Mouse (Mus musculus) adrenal gland, adult 2 months (tissue): ENCODE data around the gene Kdm2b. TPM values are rescaled to one million over a fixed set of nuclear protein-coding genes. Genes with fewer than 3 reads are reported as not detected.
"Not testable (repeated sequence)": the region's sequence is repeated elsewhere in the genome, so short reads cannot be mapped to it uniquely, and the experiment has no call there.

Source experiments
- DNase-seq: peaks from one replicate; pipeline ENCODE4 v3.0.0; 2021
- polyA plus RNA-seq: library from polyadenylated mRNA; depleted of rRNA; stranded (reverse); fragments of >200 nt; gene quantifications from 2 replicates; pipeline ENCODE4 v1.2.3, GENCODE M21; 2012
- total RNA-seq, 2 experiments: library from RNA; stranded (reverse); gene quantifications; 2 replicates each; pipeline ENCODE4 v1.2.3; 2021

Kdm2b gene
- total and polyA plus RNA-seq, 3 experiments = 12.5 to 15.0 (median 13.5) TPM

DNA sequence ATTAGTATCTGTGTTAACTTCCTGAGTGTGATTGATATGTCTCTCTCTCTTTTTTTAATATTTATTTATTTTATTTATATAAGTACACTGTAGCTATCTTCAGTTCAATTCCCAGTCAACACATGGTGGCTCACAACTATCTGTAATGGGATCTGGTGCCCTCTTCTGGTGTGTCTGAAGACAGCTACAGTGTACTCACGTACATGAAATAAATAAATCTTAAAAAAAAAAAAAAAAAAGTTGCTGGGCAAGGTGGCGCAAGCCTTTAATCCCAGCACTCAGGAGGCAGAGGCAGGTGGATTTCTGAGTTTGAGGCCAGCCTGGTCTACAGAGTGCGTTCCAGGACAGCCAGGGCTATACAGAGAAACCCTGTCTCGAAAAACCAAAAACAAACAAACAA is 14.9 kb downstream of the Kdm2b start:
- DNase-seq = not testable (repeated sequence)

DNA sequence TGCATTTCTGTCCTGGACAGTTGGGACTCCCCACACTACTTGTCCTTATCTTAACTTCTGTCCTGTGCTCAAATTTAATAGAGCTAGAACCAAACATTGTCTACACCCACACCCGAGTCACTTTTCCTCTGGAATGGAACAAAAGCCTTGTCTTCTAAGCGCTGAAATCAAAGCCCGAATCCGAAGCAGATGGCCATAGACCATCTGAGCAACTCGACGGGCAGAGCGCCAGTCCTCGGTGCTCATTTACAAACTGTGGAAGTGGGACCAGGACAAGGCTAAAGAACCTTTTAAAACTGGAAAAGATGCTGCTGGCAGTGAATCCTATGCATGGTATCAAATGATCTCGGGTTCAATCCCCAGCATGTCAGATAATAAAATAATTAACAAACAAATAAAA is 17.5 kb downstream of the Kdm2b start:
- no peak for DNase-seq

- no peak for DNase-seq
Observed at GRCm38 (mm10) chr5:122971438-122971837, 18.2 kb downstream of the Kdm2b start.

DNA sequence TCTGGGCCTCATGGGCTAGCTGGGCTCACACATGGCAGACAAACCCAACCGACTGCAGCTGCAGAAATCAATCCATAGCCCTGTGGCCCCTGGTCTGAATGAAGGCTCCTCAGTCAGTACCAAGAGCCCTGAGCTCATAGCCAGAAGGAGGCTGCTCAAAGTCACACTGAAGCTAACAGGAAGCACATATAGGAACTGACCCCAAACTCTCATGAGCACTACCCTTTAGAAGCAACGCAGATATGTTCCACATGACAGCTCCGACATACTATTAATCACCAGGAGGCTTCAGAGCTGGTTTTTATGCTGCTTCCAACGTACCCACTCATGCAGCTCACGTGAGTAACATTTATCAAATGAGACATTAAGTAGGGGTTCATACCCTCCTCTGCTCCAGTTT is 19.6 kb downstream of the Kdm2b start:
- no peak for DNase-seq

DNA sequence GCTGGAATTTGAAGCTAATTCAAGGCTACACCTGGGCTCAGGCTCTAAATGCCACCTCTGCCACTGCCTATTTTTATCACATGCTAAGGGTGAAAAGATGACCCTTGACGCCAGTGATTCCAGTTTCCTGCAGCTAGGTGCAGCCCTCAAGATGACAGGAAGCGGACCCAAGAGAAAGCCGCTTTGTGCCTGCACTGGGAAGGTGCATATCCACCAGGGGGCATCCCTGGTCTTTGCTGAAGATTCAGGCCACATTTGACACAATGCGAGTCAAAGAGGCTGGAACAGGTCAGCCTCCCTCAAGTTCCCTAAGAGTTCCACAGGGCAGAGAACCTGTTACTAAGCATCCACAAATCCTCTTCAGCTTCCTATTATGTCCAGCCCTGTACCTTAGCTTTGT is 21.3 kb downstream of the Kdm2b start:
- peak; percentile 74 for DNase-seq

DNA sequence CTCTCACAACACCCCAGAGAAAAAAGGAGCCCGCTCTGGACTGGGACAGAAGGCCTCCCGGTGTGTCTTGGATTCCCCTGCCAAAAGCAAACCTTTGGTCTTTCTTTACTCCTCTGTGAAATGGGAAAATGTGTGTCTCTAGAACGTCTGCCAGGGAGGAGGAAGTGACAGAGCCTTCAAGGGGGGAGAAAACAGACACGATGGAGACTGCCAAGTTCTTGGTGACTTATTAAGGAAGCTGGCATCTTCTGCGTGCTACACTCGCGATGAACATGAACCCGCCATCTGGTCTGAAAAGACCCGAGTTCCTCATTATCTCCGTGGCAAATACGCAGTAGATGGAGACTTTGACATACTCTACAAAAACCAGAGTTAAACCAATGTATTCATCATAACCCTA is 24.2 kb downstream of the Kdm2b start:
- DNase-seq = no peak

DNA sequence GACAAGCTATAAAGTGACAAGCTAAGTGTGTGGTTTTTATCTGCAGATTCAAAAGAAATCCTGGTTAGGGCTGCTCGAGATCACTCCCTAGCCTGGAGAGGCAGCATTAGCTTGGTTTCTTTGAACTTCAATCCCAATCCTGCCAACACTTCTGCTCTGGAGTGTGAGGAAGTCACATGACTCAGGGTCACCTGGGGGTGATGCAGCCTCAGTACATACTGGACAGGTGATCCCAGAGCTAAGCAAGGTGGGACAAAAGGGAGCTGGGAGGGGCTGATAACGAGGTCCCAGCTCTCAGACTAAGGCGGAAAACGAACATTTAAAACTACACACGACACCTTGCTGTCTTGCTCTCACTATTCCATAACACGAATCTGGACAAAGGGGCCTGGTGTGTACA is 24.8 kb downstream of the Kdm2b start:
- no peak for DNase-seq

- DNase-seq = no peak
Observed at GRCm38 (mm10) chr5:122961905-122962304, 27.7 kb downstream of the Kdm2b start.

GRCm38 (mm10) chr5:122959391-122959790 is 30.2 kb downstream of the Kdm2b start:
- DNase-seq = no peak

DNA sequence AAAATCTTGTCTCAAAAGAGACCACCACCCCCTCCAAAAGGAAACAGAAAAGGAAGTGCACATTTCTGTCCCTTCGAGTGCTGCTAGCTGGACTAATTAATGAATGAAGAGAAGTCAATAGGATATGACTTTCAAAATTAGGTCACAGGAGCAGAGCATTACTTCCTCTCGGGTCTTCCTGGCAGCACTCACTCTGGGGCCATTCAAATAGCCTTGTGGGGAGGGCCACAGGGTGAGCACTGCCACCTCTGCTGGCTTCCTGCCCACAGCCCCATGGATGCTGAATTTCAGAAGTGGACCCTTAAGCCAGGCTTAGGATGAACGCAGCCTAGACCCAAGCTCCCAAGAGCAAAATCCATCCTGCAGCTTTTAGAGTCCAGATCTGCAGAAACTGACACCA is 33.6 kb downstream of the Kdm2b start:
- no peak for DNase-seq

DNA sequence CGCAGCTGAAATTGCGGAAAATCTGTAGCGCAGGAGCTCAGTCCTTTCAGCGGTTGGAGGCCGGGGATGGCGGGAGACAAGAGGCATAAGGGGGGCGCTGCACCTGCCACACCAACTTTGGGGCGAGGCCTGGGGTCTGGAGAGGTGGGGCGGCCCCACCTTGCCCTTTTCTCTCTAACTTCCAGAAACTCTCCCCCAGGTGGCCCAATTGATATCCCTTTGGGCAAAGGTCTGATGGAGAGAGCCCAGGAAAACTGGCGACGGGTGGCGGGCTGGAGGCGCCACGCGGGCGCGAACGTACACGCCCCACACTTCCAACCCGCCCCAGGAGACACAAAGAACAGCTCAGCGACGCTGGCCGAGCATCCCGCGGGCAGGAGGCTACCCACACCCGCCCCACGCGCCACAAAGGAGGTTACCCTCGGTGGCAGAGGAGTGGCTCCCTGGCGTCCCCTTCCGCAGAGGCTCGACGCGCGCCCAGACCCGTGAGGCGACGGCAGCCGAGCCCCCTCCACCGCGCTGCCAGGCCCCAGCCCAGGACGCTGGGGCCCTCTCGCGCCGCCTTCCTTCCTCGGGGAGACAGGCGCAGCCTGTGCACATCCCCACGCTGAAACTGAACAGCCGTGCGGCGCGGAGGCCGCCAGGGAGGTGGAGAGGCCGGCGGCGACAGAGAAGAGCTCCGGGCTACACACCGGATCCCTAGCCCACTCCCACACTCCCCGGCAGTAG is 37.5 kb downstream of the Kdm2b start:
- DNase-seq = peak; percentile 28

DNA sequence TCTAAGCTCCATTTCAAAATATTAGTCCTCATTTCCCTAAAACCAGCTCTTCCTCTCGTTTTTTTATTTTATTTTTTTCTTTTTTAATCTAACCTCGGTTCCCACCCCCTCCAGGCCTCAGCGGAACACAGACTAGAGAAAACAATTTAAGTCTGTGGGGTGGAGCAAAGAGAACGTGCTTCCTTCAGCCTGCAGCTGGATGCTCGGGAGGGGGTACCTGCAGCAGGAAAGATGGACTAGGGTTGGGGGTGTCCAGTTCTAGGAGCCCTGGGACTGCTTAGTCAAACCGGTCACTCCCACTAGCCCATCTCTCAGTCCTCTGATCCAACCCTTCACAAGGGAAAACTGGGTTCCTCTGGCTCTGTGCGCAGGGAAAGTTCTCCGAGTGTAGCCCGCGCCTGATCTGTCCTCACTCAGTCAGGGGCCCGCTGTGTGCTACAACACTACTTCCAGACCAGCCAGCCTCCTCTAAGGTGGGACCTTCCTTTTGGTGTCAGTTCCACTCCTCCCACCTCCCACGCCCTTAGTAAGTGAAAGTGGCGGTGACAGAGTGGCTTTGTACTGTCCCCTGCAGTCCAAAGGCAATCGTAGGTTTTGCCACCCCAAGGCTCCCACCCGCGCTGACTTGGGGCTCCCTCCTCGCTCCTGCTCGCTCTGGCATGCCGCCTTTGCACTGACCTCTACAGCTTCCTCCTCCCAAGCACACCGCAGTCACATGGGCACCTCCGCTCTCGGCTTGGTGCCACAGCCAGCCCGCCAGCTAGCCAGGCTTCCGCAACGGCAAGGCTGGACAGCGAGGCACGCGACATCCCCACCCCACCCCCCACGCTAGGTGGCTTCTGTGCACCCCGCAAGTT is 38.3 kb downstream of the Kdm2b start:
- DNase-seq = peak; percentile 81

DNA sequence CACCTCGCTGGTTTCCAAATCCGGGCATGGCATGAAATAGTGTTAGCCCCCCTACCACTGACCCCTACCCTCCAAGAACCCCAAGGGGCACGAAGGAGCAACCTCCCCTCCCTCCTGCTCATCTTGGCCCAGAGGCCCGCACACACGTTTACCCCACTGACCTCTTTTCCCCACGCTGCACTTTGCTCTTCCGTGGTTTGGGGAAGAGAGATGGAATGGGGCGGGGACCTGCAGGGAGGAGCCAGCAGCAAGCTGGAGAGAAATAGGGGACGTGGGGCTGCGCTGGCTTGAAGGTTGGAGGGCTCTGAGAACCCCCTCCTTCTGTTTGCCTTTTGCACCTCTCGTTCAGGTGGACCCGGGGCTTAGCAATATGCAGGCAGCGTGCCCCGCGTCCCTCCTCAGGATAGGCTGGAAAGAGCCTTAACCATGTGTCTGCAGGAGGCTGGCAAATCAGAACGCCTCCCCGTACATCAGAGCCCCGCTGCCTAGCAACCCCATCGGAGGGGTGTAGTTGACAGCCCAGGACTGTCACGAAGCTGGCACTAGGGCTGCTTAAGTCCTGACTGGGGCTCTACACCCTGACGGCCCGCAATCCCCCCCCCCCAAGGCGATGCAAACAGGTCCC is 39.2 kb downstream of the Kdm2b start:
- peak; percentile 34 for DNase-seq

- no peak for DNase-seq
Observed at GRCm38 (mm10) chr5:122949101-122949500, 40.5 kb downstream of the Kdm2b start.

DNA sequence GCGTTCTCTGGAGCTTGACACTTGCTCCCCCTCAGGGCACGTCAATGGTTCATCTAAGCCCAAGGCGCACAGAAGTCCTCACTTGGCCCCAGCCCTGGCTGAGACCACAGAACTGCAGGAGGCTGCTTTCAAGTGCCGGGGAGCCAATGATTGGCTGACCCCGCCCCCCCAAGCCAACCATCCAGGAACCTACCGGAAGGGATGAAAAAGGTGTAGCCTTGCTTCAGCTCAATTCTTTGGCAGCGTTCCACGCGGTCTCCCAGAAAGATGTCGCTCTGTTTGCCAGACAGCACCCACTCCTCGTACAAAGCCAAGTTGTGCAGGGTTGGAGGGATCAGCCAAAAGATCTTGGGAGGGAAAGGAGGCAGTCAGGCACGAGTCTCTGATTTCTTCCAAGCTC is 42.1 kb downstream of the Kdm2b start:
- no peak for DNase-seq

- DNase-seq = peak; percentile 20
Observed at GRCm38 (mm10) chr5:122938676-122939075, 50.9 kb downstream of the Kdm2b start.

DNA sequence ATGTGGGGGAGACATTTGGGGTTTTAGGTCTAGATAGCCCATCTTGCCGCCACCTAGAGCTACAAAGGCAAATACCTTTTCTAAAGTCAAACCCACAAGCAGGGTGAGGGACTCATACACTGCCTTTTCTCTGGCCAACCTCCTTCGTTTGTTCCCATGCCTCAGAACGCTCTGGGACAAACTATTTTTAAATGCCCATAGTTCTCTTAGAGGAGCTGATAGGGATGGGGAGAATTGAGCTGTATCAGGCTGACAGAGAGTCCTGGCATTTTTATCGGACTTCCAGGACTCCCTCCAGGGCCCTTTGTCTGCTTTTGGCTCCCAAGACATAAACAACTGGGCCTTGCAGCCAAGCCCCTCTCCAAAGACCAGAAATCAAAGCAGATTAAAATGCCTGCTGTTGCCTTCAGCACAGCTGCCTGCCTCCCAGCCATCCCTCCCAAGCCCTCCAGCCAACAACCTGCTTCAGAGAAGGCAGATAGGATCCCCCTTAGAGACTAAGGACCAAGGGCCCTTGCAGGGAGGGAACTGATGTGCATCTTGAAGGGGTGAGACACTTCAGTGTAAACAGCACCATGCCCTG is 51.6 kb downstream of the Kdm2b start:
- DNase-seq = no peak

DNA sequence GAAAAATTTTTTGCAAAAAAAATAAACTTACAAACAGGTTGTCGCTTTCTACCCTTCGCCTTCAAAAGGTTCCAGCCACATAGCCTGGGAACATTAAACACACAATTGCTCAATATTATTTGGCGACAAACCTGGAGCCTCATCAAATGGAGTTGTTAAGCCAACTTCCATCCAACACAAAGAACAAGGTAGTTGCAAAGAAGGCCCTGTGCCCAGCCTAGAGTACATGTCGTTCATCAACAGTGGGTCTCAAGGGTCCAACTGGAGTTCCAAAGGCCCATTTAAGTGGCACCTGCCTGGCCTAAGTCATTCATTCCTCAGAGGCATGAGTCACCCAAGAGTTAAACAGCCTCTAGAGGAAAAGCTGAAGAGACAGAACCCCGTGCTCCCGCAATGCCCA is 52.6 kb downstream of the Kdm2b start:
- DNase-seq = no peak

DNA sequence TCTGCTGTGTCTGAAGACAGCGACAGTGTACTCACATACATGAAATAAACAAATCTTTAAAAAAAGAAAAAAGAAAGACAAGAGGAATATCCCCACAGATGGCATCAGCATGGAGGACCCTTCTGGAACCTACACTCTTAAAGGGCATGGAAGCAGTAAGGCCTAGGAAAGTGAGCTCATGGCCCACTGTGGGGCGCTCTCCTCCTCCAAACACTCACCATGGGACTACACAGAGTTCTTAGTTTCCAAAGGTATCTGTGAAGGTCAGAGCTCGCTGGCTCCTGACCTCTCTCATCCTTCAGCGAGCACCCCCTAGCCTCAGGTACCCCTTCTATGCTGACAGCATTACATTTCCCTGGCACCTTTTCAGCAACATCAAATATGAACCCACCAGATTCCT is 53.8 kb downstream of the Kdm2b start:
- DNase-seq = no peak

DNA sequence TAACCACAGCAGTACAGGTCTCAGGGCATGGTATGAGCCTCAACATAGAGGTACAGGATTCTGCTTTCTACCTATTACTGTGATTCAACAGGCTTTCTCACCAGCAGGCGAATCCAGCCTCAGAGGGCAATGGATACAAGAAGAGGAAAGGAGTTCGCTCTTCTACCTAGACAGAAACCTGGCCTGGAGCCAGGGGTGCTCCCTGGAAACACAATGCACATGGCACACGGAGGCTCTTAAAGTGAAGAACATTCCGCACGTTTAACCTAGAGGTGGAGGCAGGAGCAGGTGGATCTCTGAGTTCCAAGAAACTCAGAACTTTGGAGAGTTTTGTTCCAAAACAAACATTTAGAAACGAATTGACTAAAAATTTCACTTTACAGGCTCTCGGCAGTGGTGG is 58.6 kb downstream of the Kdm2b start:
- DNase-seq = no peak

GRCm38 (mm10) chr5:122928293-122928692 is 61.3 kb downstream of the Kdm2b start:
- no peak for DNase-seq

DNA sequence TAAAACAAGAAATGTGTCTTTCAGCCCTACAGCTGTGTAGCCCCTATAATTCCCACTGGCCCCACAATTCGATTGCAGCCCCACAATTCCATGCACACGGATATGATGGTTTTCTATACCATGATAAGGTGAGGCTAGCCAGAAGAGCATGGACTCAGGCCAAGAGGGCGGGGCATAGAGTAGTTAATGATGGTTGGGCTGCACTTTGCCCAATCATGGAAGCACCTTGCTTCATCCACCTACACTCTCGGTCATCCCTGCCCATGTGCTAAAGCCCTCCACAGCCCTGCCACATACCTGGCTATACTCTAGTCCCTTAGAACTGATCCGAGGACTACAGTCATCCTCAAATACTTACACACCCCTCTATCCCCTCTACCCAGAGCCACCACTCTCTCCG is 61.9 kb downstream of the Kdm2b start:
- DNase-seq = no peak

GRCm38 (mm10) chr5:122927092-122927491 is 62.5 kb downstream of the Kdm2b start:
- no peak for DNase-seq
